Mouse (Mus musculus) megakaryocyte-erythroid progenitor cell, adult 5-6 weeks (primary cell): Measurements from ENCODE around the gene Ptprm. TPM values are rescaled to one million over a fixed set of nuclear protein-coding genes. Genes with fewer than 3 reads are reported as not detected.
A peak's percentile ranks its signal among the peaks of the same experiment; 100 is the strongest.

ENCODE experiments used
- ATAC-seq: replicated peaks from 2 replicates; pipeline ENCODE4 v1.8.0; 2016; ENCODE audit warnings: mild to moderate bottlenecking, inconsistent platforms; ENCODE audit not compliant: severe bottlenecking, poor library complexity, low FRiP score, low TSS enrichment
- total RNA-seq, 2 experiments: library from RNA; stranded (forward) in 1 of 2; stranded (reverse) in 1 of 2; fragments of 200-1000, 215-1000 nt in 1 of 2; fragments of >200 nt in 1 of 2; fragmentation: Nextera tagmentation in 1 of 2; gene quantifications; 2 replicates each; pipeline ENCODE4 v1.2.3; 2014 to 2017

Gene Ptprm
- total RNA-seq (2014; fragmentation: Nextera tagmentation), result not detected in 2 replicates
- total RNA-seq (2017), result not detected in 2 replicates

- peak; percentile 66 for ATAC-seq
Observed at GRCm38 (mm10) chr17:67354451-67355011, at the start of gene Ptprm. Gene Ptprm (minus strand): TSS chr17:67354457.

GRCm38 (mm10) chr17:67396205-67396604 lies 41.9 kb upstream of the Ptprm start:
- ATAC-seq, result no peak

- ATAC-seq, result no peak
Observed at GRCm38 (mm10) chr17:67390851-67391250, 36.6 kb upstream of the Ptprm start.

- ATAC-seq, result no peak
Observed at GRCm38 (mm10) chr17:67388171-67388570, 33.9 kb upstream of the Ptprm start.

- no peak for ATAC-seq
Observed at GRCm38 (mm10) chr17:67385286-67385685, 31.0 kb upstream of the Ptprm start.

- no peak for ATAC-seq
Observed at GRCm38 (mm10) chr17:67383635-67384034, 29.4 kb upstream of the Ptprm start.

GRCm38 (mm10) chr17:67381618-67382017 lies 27.4 kb upstream of the Ptprm start:
- no peak for ATAC-seq

GRCm38 (mm10) chr17:67367866-67368265 lies 13.6 kb upstream of the Ptprm start:
- ATAC-seq, result no peak

- no peak for ATAC-seq
Observed at GRCm38 (mm10) chr17:67364491-67364890, 10.2 kb upstream of the Ptprm start.

GRCm38 (mm10) chr17:67363377-67364070 lies 9.3 kb upstream of the Ptprm start:
- no peak for ATAC-seq

- ATAC-seq, result no peak
Observed at GRCm38 (mm10) chr17:67362131-67362530, 7.9 kb upstream of the Ptprm start.

- no peak for ATAC-seq
Observed at GRCm38 (mm10) chr17:67360606-67361005, 6.3 kb upstream of the Ptprm start.

- ATAC-seq, result no peak
Observed at GRCm38 (mm10) chr17:67359578-67359977, 5.3 kb upstream of the Ptprm start.

- no peak for ATAC-seq
Observed at GRCm38 (mm10) chr17:67358541-67358940, 4.3 kb upstream of the Ptprm start.

- ATAC-seq, result no peak
Observed at GRCm38 (mm10) chr17:67357191-67357590, 2.9 kb upstream of the Ptprm start.

- no peak for ATAC-seq
Observed at GRCm38 (mm10) chr17:67355251-67355650, 994 bp upstream of the Ptprm start.

- peak; percentile 10; the same call in 1 of the 2 replicates for ATAC-seq
Observed at GRCm38 (mm10) chr17:67353796-67354450, 334 bp downstream of the Ptprm start.

GRCm38 (mm10) chr17:67352956-67353795 lies 1.1 kb downstream of the Ptprm start:
- 0 out of 2 replicates have a peak, but pooled peaks have one; percentile 22 for ATAC-seq

GRCm38 (mm10) chr17:67351423-67351822 lies 2.8 kb downstream of the Ptprm start:
- no peak for ATAC-seq

- ATAC-seq, result no peak
Observed at GRCm38 (mm10) chr17:67350536-67350935, 3.7 kb downstream of the Ptprm start.
